Mouse (Mus musculus): ENCODE results near the gene Camk1d. TPM values are rescaled to one million over a fixed set of nuclear protein-coding genes. Genes with fewer than 3 reads are reported as not detected.

Gene Camk1d
- polyA plus RNA-seq, 1 experiment from 2014 or later: 8.8 TPM

- Histone ChIP-seq H3K79me2 (ENCODE audit: inconsistent target) (no peaks in the 10 kb centered on the region), H3K27ac (no peak overlapping the region), H3K4me3 (ENCODE audit: inconsistent target) (no peak overlapping the region), H3K36me3 (ENCODE audit: inconsistent target) (no peaks in the 10 kb centered on the region)
- 95% methylated on average over 5 of the region's 5 CpGs for WGBS (ENCODE audit: missing documents)
These were observed 200.2 kb downstream of the Camk1d start for GRCm38 (mm10) chr2:5514095-5514494.

- no peaks in the 10 kb centered on the region for H3K79me2 ChIP-seq (ENCODE audit: inconsistent target)
- no peak overlapping the region for H3K4me3 ChIP-seq (ENCODE audit: inconsistent target)
- no peak overlapping the region for H3K27ac ChIP-seq
- WGBS (ENCODE audit: missing documents): 93% methylated on average over 2 of the region's 2 CpGs
- H3K36me3 ChIP-seq (ENCODE audit: inconsistent target): no peaks in the 10 kb centered on the region
These were observed 200.7 kb downstream of the Camk1d start for GRCm38 (mm10) chr2:5513621-5514020.

- no peaks in the 10 kb centered on the region for H3K79me2 ChIP-seq (ENCODE audit: inconsistent target)
- H3K36me3 ChIP-seq (ENCODE audit: inconsistent target): no peaks in the 10 kb centered on the region
- no peak overlapping the region for H3K4me3 ChIP-seq (ENCODE audit: inconsistent target)
- H3K27ac ChIP-seq: no peak overlapping the region
- 95% methylated on average over 6 of the region's 6 CpGs for WGBS (ENCODE audit: missing documents)
These were observed 204.3 kb downstream of the Camk1d start for GRCm38 (mm10) chr2:5510042-5510441.

GRCm38 (mm10) chr2:5499620-5500019 is 214.7 kb downstream of the Camk1d start:
- Histone ChIP-seq H3K79me2 (ENCODE audit: inconsistent target) (no peaks in the 10 kb centered on the region), H3K4me3 (ENCODE audit: inconsistent target) (no peak overlapping the region), H3K27ac (no peak overlapping the region), H3K36me3 (ENCODE audit: inconsistent target) (no peaks in the 10 kb centered on the region)
- 92% methylated on average over 4 of the region's 4 CpGs for WGBS (ENCODE audit: missing documents)

GRCm38 (mm10) chr2:5489916-5490315 is 224.4 kb downstream of the Camk1d start:
- WGBS (ENCODE audit: missing documents): 91% methylated on average over 5 of the region's 5 CpGs
- Histone ChIP-seq H3K36me3 (ENCODE audit: inconsistent target) (no peaks in the 10 kb centered on the region), H3K79me2 (ENCODE audit: inconsistent target) (no peaks in the 10 kb centered on the region), H3K27ac (no peak overlapping the region), H3K4me3 (ENCODE audit: inconsistent target) (no peak overlapping the region)

- WGBS (ENCODE audit: missing documents): 91% methylated on average over 3 of the region's 3 CpGs
- no peak overlapping the region for H3K4me3 ChIP-seq (ENCODE audit: inconsistent target)
- H3K27ac ChIP-seq: no peak overlapping the region
- H3K79me2 ChIP-seq (ENCODE audit: inconsistent target): no peaks in the 10 kb centered on the region
- no peaks in the 10 kb centered on the region for H3K36me3 ChIP-seq (ENCODE audit: inconsistent target)
These were observed 227.0 kb downstream of the Camk1d start for GRCm38 (mm10) chr2:5487344-5487743.

GRCm38 (mm10) chr2:5486663-5487062 is 227.7 kb downstream of the Camk1d start:
- H3K4me3 ChIP-seq (ENCODE audit: inconsistent target): no peak overlapping the region
- WGBS (ENCODE audit: missing documents): 71% methylated on average over 7 of the region's 7 CpGs
- H3K27ac ChIP-seq: no peak overlapping the region
- no peaks in the 10 kb centered on the region for H3K36me3 ChIP-seq (ENCODE audit: inconsistent target)
- no peaks in the 10 kb centered on the region for H3K79me2 ChIP-seq (ENCODE audit: inconsistent target)

GRCm38 (mm10) chr2:5485786-5486185 is 228.5 kb downstream of the Camk1d start:
- no peak overlapping the region for H3K27ac ChIP-seq
- 97% methylated on average over 6 of the region's 6 CpGs for WGBS (ENCODE audit: missing documents)
- no peaks in the 10 kb centered on the region for H3K36me3 ChIP-seq (ENCODE audit: inconsistent target)
- no peaks in the 10 kb centered on the region for H3K79me2 ChIP-seq (ENCODE audit: inconsistent target)
- H3K4me3 ChIP-seq (ENCODE audit: inconsistent target): no peak overlapping the region

GRCm38 (mm10) chr2:5479886-5480285 is 234.4 kb downstream of the Camk1d start:
- Histone ChIP-seq H3K27ac (no peak overlapping the region), H3K79me2 (ENCODE audit: inconsistent target) (no peaks in the 10 kb centered on the region), H3K36me3 (ENCODE audit: inconsistent target) (no peaks in the 10 kb centered on the region), H3K4me3 (ENCODE audit: inconsistent target) (no peak overlapping the region)
- WGBS (ENCODE audit: missing documents): 87% methylated on average over 3 of the region's 3 CpGs

- no peaks in the 10 kb centered on the region for H3K36me3 ChIP-seq (ENCODE audit: inconsistent target)
- H3K27ac ChIP-seq: no peak overlapping the region
- WGBS (ENCODE audit: missing documents): 94% methylated on average over 5 of the region's 5 CpGs
- no peak overlapping the region for H3K4me3 ChIP-seq (ENCODE audit: inconsistent target)
- H3K79me2 ChIP-seq (ENCODE audit: inconsistent target): no peaks in the 10 kb centered on the region
These were observed 235.6 kb downstream of the Camk1d start for GRCm38 (mm10) chr2:5478709-5479108.

GRCm38 (mm10) chr2:5478256-5478655 is 236.1 kb downstream of the Camk1d start:
- 98% methylated on average over 4 of the region's 4 CpGs for WGBS (ENCODE audit: missing documents)
- Histone ChIP-seq H3K27ac (no peak overlapping the region), H3K36me3 (ENCODE audit: inconsistent target) (no peaks in the 10 kb centered on the region), H3K79me2 (ENCODE audit: inconsistent target) (no peaks in the 10 kb centered on the region), H3K4me3 (ENCODE audit: inconsistent target) (no peak overlapping the region)

- H3K36me3 ChIP-seq (ENCODE audit: inconsistent target): no peaks in the 10 kb centered on the region
- no peaks in the 10 kb centered on the region for H3K79me2 ChIP-seq (ENCODE audit: inconsistent target)
- no peak overlapping the region for H3K4me3 ChIP-seq (ENCODE audit: inconsistent target)
- no peak overlapping the region for H3K27ac ChIP-seq
- 77% methylated on average over 1 of the region's 1 CpGs for WGBS (ENCODE audit: missing documents)
These were observed 236.8 kb downstream of the Camk1d start for GRCm38 (mm10) chr2:5477525-5477924.

- no peak overlapping the region for H3K27ac ChIP-seq
- no peaks in the 10 kb centered on the region for H3K79me2 ChIP-seq (ENCODE audit: inconsistent target)
- 96% methylated on average over 3 of the region's 4 CpGs for WGBS (ENCODE audit: missing documents)
- no peak overlapping the region for H3K4me3 ChIP-seq (ENCODE audit: inconsistent target)
- H3K36me3 ChIP-seq (ENCODE audit: inconsistent target): no peaks in the 10 kb centered on the region
These were observed 244.9 kb downstream of the Camk1d start for GRCm38 (mm10) chr2:5469366-5469941.

GRCm38 (mm10) chr2:5467537-5467936 is 246.8 kb downstream of the Camk1d start:
- no peak overlapping the region for H3K4me3 ChIP-seq (ENCODE audit: inconsistent target)
- 84% methylated on average over 2 of the region's 2 CpGs for WGBS (ENCODE audit: missing documents)
- no peaks in the 10 kb centered on the region for H3K79me2 ChIP-seq (ENCODE audit: inconsistent target)
- no peak overlapping the region for H3K27ac ChIP-seq
- H3K36me3 ChIP-seq (ENCODE audit: inconsistent target): no peaks in the 10 kb centered on the region

- no peak overlapping the region for H3K27ac ChIP-seq
- H3K36me3 ChIP-seq (ENCODE audit: inconsistent target): no peaks in the 10 kb centered on the region
- H3K4me3 ChIP-seq (ENCODE audit: inconsistent target): no peak overlapping the region
- 91% methylated on average over 13 of the region's 16 CpGs for WGBS (ENCODE audit: missing documents)
- H3K79me2 ChIP-seq (ENCODE audit: inconsistent target): no peaks in the 10 kb centered on the region
These were observed 255.6 kb downstream of the Camk1d start for GRCm38 (mm10) chr2:5458671-5459235.

- 95% methylated on average over 5 of the region's 5 CpGs for WGBS (ENCODE audit: missing documents)
- Histone ChIP-seq H3K4me3 (ENCODE audit: inconsistent target) (no peak overlapping the region), H3K27ac (no peak overlapping the region), H3K36me3 (ENCODE audit: inconsistent target) (no peaks in the 10 kb centered on the region), H3K79me2 (ENCODE audit: inconsistent target) (no peaks in the 10 kb centered on the region)
These were observed 256.2 kb downstream of the Camk1d start for GRCm38 (mm10) chr2:5458075-5458494.

Data from macrophage (primary cell).